Mouse (Mus musculus): ENCODE results near the gene Naaladl1.

DNA sequence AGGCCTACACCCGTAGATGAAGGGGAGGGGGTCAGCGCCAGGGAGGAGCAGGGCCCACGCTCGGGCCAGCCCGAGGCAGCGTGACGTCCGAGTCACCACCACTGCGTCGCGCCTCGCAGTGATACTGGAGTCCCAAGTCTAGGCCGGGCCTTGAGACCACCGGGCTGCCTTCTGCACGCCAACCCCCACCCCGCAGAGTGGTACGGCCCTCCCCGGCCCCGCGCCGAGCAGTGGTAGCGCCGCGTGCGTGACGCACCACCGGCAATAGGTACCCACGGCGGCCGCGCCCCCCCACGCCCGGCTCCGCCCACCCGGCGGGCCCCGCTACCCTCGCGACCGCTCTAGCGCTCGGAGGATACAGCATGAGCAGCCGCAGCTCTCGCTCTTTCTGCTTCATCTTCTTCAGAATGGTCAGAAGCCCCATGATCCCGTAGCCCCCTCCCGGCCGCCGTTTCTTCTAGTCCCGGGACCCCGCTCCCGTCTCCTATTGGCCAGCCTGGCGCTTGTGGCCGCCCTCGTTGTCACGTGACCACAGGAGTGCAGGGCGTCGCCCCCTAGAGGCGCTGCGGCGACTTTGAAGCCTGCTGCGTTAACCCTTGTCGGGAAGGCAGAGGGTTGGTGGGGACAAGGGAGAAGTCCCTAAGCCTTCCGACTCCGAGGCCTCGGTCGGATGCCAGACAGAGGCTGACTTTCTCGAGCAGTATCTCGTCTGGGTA, 35.3 kb downstream of the Naaladl1 start, which contains the start of gene Batf2:
- TF ChIP-seq POLR2A (IDR thresholded peaks at IDR 0.05; ENCODE audit: low read depth, low read length), result peak; percentile 11; the same call in 1 of the 2 replicates
- TF ChIP-seq CTCF (IDR thresholded peaks at IDR 0.05; ENCODE audit: extremely low read depth, insufficient read depth, insufficient read length, insufficient replicate concordance), result peak; percentile 79

All from spleen, adult 2 months (tissue).